Mouse (Mus musculus): Measurements from ENCODE around the gene Qtrt2.
A peak's percentile ranks its signal among the peaks of the same experiment; 100 is the strongest.

The Qtrt2 gene

GRCm38 (mm10) chr16:43925001-43925558 is 1.5 kb downstream of the Qtrt2 start:
- no peak for DNase-seq (ENCODE audit: low spot score)

- no peak for DNase-seq (ENCODE audit: low spot score)
These were observed 4.0 kb downstream of the Qtrt2 start for GRCm38 (mm10) chr16:43922630-43923029.

- DNase-seq (ENCODE audit: low spot score) = no peak
These were observed 4.6 kb downstream of the Qtrt2 start for GRCm38 (mm10) chr16:43922024-43922423.

- DNase-seq (ENCODE audit: low spot score) = no peak
These were observed 7.7 kb downstream of the Qtrt2 start for GRCm38 (mm10) chr16:43918867-43919266.

GRCm38 (mm10) chr16:43908881-43909280 is 17.7 kb downstream of the Qtrt2 start:
- no peak for DNase-seq (ENCODE audit: low spot score)

GRCm38 (mm10) chr16:43900571-43900970 is 26.0 kb downstream of the Qtrt2 start:
- no peak for DNase-seq (ENCODE audit: low spot score)

GRCm38 (mm10) chr16:43900138-43900537 is 26.5 kb downstream of the Qtrt2 start:
- DNase-seq (ENCODE audit: low spot score) = no peak

GRCm38 (mm10) chr16:43894501-43894900 is 32.1 kb downstream of the Qtrt2 start:
- DNase-seq (ENCODE audit: low spot score) = no peak

- DNase-seq (ENCODE audit: low spot score) = no peak
These were observed 35.8 kb downstream of the Qtrt2 start for GRCm38 (mm10) chr16:43890747-43891336.

- DNase-seq (ENCODE audit: low spot score) = no peak
These were observed 36.6 kb downstream of the Qtrt2 start for GRCm38 (mm10) chr16:43890005-43890336.

GRCm38 (mm10) chr16:43889208-43890004 is 37.2 kb downstream of the Qtrt2 start, which contains the start of gene Ccdc191:
TSS of gene Ccdc191 (plus strand) at chr16:43889800.
- DNase-seq (ENCODE audit: low spot score) = peak; percentile 96

GRCm38 (mm10) chr16:43882329-43882728 is 44.3 kb downstream of the Qtrt2 start:
- DNase-seq (ENCODE audit: low spot score) = no peak

- DNase-seq (ENCODE audit: low spot score) = no peak
These were observed 45.0 kb downstream of the Qtrt2 start for GRCm38 (mm10) chr16:43881636-43882035.

GRCm38 (mm10) chr16:43879769-43880168 is 46.8 kb downstream of the Qtrt2 start:
- no peak for DNase-seq (ENCODE audit: low spot score)

- DNase-seq (ENCODE audit: low spot score) = no peak
These were observed 55.2 kb downstream of the Qtrt2 start for GRCm38 (mm10) chr16:43871419-43871818.

- no peak for DNase-seq (ENCODE audit: low spot score)
These were observed 56.8 kb downstream of the Qtrt2 start for GRCm38 (mm10) chr16:43869805-43870204.

GRCm38 (mm10) chr16:43860624-43861023 is 66.0 kb downstream of the Qtrt2 start:
- no peak for DNase-seq (ENCODE audit: low spot score)

GRCm38 (mm10) chr16:43858941-43859476 is 67.6 kb downstream of the Qtrt2 start:
- DNase-seq (ENCODE audit: low spot score) = no peak

GRCm38 (mm10) chr16:43849839-43850238 is 76.8 kb downstream of the Qtrt2 start:
- no peak for DNase-seq (ENCODE audit: low spot score)

- no peak for DNase-seq (ENCODE audit: low spot score)
These were observed 85.4 kb downstream of the Qtrt2 start for GRCm38 (mm10) chr16:43841236-43841635.

- DNase-seq (ENCODE audit: low spot score) = no peak
These were observed 94.7 kb downstream of the Qtrt2 start for GRCm38 (mm10) chr16:43831957-43832356.

- DNase-seq (ENCODE audit: low spot score) = no peak
These were observed 99.1 kb downstream of the Qtrt2 start for GRCm38 (mm10) chr16:43827492-43827891.

- DNase-seq (ENCODE audit: low spot score) = no peak
These were observed 108.2 kb downstream of the Qtrt2 start for GRCm38 (mm10) chr16:43818404-43818803.

All from urinary bladder, postnatal 10 days (tissue).